Mouse (Mus musculus): ENCODE data around the gene Hspa12b. TPM values are rescaled to one million over a fixed set of nuclear protein-coding genes. Genes with fewer than 3 reads are reported as not detected.
A peak's percentile ranks its signal among the peaks of the same experiment; 100 is the strongest.

Gene Hspa12b
- total RNA-seq, 2 experiments from 2014 or later: 9.3 to 10.9 TPM

DNA sequence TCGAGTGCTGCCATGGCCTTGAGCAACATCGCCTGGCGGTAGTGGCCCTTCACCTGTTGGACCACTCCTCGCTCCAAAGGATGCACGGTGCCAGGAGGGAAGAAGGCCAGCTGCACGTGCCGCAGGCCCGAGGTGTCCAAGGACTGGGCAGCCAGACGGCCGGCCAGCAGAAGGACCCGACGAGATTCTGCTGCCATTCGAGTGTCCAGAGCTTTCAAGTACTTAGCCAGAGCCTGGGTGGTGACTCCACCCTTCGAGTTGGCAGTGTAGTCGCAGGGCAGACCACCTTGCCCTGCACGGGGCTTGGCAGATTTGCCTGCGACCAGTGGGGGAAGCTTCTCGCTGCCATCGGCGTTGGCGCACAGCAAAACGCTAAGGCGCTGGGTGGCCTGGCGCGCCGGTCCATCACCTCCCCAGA is 51.8 kb downstream of the Hspa12b start:
- DNase-seq (ENCODE audit: low spot score in 2 of 2): peak; percentile 45 to 48

DNA sequence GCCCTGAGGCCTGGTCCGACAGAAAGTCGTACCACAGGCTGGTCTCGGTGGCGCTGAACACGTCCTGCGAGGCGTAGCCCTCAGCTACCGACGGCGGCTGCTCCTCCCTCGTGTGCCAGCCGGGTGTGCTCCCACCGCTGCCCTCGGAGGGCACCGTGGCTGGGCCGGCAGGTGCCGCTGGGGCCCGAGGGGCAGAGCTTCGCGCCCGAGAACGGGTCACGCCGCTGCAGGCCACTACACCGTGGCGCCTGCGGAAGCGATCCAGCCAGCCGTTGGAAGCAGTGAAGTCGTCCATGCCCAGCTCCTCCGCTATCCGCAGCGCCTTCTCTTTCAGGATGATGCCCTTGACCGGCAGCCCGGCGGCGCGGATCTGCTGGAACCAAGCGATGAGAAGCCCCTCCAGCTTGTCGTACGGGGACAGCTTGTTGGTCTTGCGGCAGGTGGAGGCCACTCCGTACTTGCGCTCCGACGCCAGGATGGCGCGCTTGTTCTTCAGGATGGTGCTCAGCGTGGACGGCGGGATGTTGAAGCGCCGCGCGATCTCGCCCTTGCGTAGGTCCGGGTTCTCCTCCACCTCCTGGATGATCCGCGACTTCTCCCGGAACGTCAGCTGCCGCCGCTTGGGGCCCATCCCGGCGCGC is 52.3 kb downstream of the Hspa12b start:
- peak; percentile 69 to 73 for DNase-seq (ENCODE audit: low spot score in 2 of 2)

DNA sequence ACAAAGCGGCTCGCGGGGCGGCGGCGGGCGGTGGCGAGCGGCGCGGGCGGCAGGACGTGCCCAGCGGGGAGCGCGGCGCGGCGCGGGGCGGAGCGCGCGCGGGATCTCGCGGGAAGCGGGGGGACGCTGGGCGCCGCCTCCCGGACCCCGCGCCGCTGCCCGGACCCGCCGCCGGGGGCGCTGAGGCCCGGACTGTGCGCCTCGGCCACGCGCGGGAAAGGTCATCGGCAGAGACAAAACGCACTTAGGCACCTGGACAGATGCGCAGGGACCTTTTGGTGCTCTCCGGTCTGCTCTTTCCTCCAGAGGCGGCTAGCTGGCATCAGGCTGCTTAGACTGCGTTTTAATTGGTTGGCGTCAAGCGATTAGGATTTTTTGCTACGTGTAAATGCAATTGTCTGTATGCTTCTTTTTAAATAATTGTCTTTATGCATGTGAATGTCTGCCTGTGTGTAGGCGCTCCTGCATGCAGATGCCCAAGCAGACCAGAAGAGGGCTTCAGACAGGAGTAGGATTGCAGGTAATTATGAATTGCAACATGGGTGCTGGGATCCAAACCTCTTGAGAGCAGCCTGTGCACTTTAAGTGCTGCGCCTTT is 53.0 kb downstream of the Hspa12b start, which contains the start of gene Cenpb:
TSS of gene Cenpb (minus strand) at position 78 of the 598 bp plus-strand sequence.
- peak; percentile 84 to 92 for DNase-seq (ENCODE audit: low spot score in 2 of 2)

DNA sequence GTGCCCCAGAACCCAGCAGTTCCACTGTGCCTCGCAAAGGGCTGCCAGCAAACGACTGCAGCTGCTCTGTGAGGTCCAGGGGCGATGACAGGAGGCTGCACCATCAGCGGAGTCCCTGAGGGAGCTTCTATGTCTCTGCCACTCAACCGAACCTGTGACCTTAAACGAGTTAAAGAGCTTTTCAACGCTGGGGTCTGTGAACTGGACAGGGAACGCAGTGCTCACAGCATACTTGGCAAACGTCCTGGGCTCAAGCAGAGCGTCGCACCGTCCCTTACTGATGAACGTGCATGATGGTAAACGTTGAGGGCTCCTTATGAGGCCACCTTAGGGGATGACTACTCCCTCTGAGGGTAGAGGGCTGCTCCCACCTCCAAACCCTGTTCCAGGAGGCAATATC is 59.3 kb downstream of the Hspa12b start:
- DNase-seq (ENCODE audit: low spot score in 2 of 2): no peak

DNA sequence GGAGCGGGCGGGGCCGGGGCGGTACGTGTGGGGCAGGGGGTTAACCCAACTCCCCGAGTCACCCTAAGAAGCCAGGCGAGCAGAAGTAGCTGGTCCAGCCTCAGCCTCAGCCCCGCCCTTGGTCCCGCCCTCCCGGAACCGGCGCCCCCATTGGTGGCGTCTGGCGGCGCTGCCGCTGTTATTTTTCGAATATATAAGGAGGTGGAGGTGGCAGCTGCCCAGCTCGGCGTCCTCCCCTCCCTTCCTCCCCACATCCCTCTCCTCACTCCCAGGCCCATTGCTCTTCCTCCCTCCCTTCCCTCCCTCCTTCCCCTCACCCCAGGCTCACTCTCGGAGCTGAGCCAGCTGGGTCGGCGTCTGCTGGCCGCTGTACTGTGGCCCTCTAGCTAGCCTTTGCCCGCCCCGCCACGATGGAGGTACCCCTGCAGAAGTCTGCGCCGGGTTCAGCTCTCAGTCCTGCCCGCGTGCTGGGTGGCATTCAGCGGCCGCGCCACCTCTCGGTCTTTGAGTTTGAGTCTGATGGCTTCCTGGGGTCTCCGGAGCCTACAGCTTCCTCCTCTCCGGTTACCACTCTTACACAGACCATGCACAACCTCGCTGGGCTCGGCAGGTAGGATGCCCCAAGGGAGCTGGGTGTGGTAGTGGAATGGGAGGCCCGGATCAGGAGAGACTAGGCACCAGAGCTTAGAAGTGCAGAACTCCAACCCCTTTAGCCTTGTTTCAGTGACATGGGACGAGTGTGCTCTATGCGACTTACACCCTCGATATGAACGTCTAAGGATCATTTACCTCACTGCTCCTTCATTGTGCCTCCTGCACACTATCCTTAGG is 59.9 kb downstream of the Hspa12b start, which contains the start of the genes Cdc25b and Spef1:
TSS of gene Cdc25b (plus strand) at position 179 of the 831 bp plus-strand sequence.
TSS of gene Spef1 (minus strand) at position 512 of the 831 bp plus-strand sequence.
- DNase-seq (ENCODE audit: low spot score in 2 of 2): peak; percentile 64 to 79

DNA sequence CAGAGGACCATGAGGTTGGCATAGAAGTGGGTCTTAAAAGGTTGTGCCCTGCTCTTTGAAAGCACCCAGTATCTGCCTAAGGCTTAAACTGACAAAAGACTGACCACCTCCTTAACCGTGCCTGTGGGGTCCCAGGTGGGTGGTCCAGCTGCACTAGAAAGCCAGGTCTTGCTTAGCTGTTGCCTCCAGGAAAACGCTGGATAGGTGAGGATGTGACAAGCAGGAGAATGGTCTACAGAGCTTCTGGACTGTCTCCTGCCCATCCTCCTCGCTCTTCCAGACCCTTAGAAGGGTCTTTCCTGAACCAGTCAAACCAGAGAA is 60.5 kb downstream of the Hspa12b start:
- no peak for DNase-seq (ENCODE audit: low spot score in 2 of 2)

DNA sequence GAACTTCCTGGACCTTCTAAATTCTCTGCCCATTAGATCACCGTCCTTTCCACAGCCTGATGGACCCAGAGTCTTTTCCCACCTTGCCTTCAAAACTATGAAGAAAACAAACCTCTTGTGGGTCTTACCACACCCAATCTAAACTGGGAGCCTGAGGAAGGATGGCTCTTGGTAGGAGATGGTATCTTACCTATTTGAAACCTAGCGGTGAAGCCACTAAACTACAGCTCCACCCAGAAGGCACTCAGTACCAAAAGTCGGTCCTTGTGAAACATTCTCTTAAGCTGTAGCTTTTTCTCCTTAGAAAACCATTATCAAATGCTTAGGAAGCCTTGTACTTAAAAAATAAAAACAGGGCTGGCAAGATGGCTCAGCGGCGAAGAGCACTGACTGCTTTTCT is 61.2 kb downstream of the Hspa12b start:
- DNase-seq (ENCODE audit: low spot score in 2 of 2): no peak

DNA sequence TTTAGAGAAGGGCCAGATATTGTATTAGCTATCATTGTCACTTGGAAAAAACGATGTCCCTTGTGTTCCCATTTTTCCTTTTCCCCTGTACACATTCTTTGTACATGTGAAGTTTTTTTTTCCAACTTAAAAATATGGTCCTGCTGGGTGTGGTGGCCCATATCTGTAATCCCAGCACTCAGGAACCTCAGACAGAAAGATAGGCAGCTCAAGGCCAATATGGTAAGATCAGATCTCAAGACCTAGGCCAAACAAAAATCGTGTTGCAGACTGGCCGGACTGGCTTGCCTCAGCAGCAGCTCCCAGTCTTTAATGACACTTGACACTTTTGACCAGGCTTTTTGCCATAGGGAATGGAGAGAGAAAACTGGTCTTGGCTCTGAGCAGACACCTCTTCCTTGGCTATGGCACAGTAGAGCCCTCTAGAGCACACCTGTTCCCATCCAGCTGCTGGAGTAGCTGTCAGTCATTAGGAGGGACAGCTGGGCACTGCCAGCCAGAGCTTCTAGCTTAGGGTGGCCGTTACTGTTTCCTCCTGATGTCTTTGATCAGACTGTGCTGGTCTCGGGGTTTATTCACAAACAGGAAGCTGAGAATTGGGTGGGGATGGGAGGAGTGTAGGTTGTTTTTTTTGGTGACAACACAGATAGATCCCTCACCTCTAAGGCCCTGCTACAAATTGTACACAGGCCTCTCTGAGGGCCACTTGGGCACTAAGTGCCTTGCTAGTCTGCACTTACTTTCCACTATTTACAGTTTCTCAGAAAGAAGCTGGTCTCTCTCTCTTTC is 62.6 kb downstream of the Hspa12b start:
- no peak for DNase-seq (ENCODE audit: low spot score in 2 of 2)

DNA sequence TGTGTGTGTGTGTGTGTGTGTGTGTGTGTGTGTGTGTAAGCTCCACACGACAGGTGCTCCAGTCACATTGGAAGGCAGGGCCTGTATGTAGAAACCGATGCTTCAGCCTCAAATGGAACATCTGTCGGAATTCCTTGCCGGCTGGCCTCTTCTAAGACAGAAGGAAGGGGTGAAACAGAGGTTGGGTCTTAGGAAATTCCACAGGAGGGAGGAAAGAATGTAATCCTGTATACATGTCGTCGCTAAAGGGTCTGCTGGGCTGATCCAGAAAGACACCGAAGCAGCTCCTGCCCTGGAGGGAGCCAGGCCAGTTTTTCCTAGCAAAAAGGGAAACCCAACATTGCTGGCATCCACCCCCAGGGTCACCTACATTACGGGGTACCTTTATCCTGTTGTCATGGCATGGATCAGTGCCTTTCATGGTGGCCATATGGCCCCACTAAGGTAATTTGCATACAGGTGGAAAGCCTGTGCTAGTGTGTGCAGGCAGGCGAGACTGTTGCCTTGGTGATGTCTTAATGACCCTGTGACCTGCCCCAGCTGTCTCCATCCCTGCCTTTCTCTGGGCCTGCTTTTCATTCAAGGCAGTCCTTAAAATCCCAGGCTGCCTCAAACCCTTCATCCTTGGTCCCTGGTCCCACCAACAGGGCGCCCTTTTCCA is 63.4 kb downstream of the Hspa12b start:
- no peak for DNase-seq (ENCODE audit: low spot score in 2 of 2)

DNA sequence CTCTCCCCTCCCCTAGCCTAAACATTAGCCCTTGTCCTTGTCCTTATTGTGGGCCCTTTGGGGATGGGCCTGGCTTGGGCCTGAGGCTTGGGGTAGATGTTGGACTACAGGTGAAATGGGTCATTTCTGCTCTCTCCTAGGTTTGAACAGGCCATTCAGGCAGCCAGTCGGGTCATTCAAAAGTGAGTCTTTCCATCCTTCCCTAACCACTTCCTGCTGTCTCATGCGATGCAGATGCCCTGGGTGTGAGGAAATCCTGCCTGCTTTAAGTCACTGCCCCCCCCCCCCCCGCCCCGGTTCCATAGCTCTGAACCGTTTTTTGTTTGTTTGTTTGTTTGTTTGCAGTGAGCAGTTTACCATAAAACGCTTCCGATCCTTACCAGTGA is 63.9 kb downstream of the Hspa12b start:
- no peak for DNase-seq (ENCODE audit: low spot score in 2 of 2)

Other genes with a start within 250 kb of the Hspa12b start
- 10 to 100 TPM; 79.8 to 94.0 TPM for gene 4930402H24Rik, start 220.9 kb upstream of the Hspa12b start, total RNA-seq (2021)
- 100 to 1,000 TPM; 103 TPM for gene Atrn, start 220.8 kb upstream of the Hspa12b start, total RNA-seq (2021)
- gene Gfra4, start 84.2 kb upstream of the Hspa12b start, total RNA-seq (2021): 10 to 100 TPM; 38.7 to 40.0 TPM
- 1 to 10 TPM; 1.1 to 1.4 TPM for gene Adam33, start 63.5 kb upstream of the Hspa12b start, total RNA-seq (2021)
- gene Siglec1, start 40.5 kb upstream of the Hspa12b start, total RNA-seq (2021): under 1 TPM; 0.50 to 0.51 TPM
- not detected for gene Gm11037, start 6.2 kb downstream of the Hspa12b start, total RNA-seq (2021)
- gene 1700037H04Rik, start 32.8 kb downstream of the Hspa12b start, total RNA-seq (2021): 10 to 100 TPM; 64.4 to 70.0 TPM
- gene Cenpb, start 52.8 kb downstream of the Hspa12b start, total RNA-seq (2021): 100 to 1,000 TPM; 106 to 108 TPM
- 10 to 100 TPM; 19.7 to 27.0 TPM for gene Cdc25b, start 59.7 kb downstream of the Hspa12b start, total RNA-seq (2021)
- 10 to 100 TPM; 21.9 to 22.7 TPM for gene Spef1, start 60.0 kb downstream of the Hspa12b start, total RNA-seq (2021)
- 10 to 100 TPM; 21.0 to 22.4 TPM for gene Ap5s1, start 79.8 kb downstream of the Hspa12b start, total RNA-seq (2021)
- gene Mavs, start 106.8 kb downstream of the Hspa12b start, total RNA-seq (2021): 1 to 10 TPM; 6.8 to 7.4 TPM
- gene Pank2, start 135.2 kb downstream of the Hspa12b start, total RNA-seq (2021): 10 to 100 TPM; 64.8 to 69.1 TPM
- gene Rnf24, start 225.6 kb downstream of the Hspa12b start, total RNA-seq (2021): 10 to 100 TPM; 29.8 to 30.8 TPM

Measured in layer of hippocampus, postnatal 10 days (tissue).